1 mouse cellular context compared by ENCODE assay signal in genomic region chr15:80221031-80221430, GRCm38 (mm10).
TF ChIP-seq lines count a peak whose summit lies in the region.

No protein-coding gene starts in this region.

TF ChIP-seq in ES-E14, 5 proteins besides CTCF, POLR2A, EP300 and RAD21:
- TF ChIP-seq ZC3H11A (IDR thresholded peaks at IDR 0.05; ENCODE audit: borderline replicate concordance, low read depth, low read length): no peak
- no peak for TF ChIP-seq ZNF384 (IDR thresholded peaks at IDR 0.05; ENCODE audit: low read depth, low read length)
- no peak for TF ChIP-seq CHD2 (IDR thresholded peaks at IDR 0.05; ENCODE audit: low read depth, low read length)
- TF ChIP-seq MAFK (IDR thresholded peaks at IDR 0.05; ENCODE audit: insufficient read depth, low read depth, low read length): no peak
- TF ChIP-seq HCFC1 (IDR thresholded peaks at IDR 0.05; ENCODE audit: borderline replicate concordance, insufficient read depth, low read length): no peak
